Mouse (Mus musculus): ENCODE measurements around the gene Ryr2.

GRCm38 (mm10) chr13:12106662-12107632 lies at the start of gene Ryr2:
- no peak for TF ChIP-seq GATA1 (IDR thresholded peaks at IDR 0.05; ENCODE audit: borderline replicate concordance, low read length)
- no peak for TF ChIP-seq FLI1 (IDR thresholded peaks at IDR 0.05; ENCODE audit: low read length)

All from megakaryocyte, embryonic 14.5 days (primary cell).